Mouse (Mus musculus): ENCODE results near the gene Pidd1. TPM values are rescaled to one million over a fixed set of nuclear protein-coding genes. Genes with fewer than 3 reads are reported as not detected.

Pidd1 gene
- polyA plus RNA-seq, 1 experiment, result 13.0 TPM

DNA sequence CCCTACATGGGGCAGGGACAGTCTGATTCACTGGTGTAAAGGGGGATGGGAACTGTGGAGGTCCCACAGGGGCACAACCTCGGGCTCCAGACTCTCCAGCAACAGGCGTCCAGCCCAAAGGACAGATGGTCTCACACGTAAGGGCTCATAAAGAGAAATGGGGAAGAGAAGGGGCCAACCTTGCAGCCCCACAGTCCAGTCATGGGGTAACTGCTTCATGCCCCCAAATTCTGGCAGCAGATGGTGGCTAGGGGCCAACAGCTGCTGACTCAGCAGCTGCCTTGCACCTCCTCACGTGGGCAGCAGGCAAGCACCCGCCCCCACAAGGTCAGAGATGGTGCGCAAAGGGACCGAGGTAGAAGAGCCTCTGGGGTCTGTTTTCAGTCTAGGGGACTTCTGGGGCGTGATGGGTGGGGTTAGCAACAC, 11.6 kb downstream of the Pidd1 start:
- no peak for TF ChIP-seq FLI1 (IDR thresholded peaks at IDR 0.05; ENCODE audit: low read length)
- no peak for TF ChIP-seq GATA1 (IDR thresholded peaks at IDR 0.05; ENCODE audit: borderline replicate concordance, low read length)
- no peak overlapping the region for H3K4me3 ChIP-seq (replicated peaks)
- H3K9me3 ChIP-seq, result no peaks in the 10 kb centered on the region
- peaks cover 47% of the 10 kb centered on the region for H3K36me3 ChIP-seq (replicated peaks; ENCODE audit: low read length)
- H3K27me3 ChIP-seq (replicated peaks), result no peaks in the 10 kb centered on the region
- peaks cover 71% of the 10 kb centered on the region for H3K4me1 ChIP-seq

DNA sequence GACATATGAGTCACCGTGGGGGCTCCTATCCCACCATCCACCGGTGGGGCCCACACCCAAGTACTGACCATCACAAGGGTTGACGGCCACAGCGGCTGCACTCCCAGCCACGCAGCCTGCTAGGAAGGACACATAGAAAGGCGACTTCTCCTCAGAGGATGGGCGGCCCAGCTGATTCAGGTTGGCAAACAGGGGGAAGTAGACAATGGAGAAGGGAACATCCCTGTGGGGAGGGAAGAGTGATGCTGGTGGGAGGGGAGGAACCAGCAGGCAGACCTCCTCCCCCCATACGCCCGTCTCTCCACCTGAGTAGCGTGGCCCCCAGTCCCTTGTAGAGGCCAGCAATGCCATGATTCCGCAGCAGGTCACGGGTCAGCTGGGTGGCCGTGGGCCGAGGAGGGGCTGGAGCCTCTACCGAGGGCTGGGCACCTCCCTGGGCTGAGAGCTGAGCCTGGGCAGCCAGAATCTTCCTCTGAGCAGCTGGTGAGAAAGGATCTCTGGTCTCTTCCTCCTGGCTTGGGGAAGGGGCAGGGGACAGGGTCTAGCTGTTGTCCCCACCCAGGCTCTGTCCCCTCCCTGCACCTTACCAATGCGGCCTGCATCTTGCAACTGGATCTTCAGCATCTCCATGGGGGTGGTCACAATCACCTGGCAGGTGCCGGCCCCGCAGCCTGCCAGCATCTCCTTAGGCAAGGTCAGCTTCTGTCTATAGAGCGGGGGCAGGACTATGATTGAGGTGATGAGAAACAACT, 12.2 kb downstream of the Pidd1 start:
- no peaks in the 10 kb centered on the region for H3K9me3 ChIP-seq
- H3K36me3 ChIP-seq (replicated peaks; ENCODE audit: low read length), result peaks cover 47% of the 10 kb centered on the region
- peaks cover 71% of the 10 kb centered on the region for H3K4me1 ChIP-seq
- no peak for TF ChIP-seq FLI1 (IDR thresholded peaks at IDR 0.05; ENCODE audit: low read length)
- TF ChIP-seq GATA1 (IDR thresholded peaks at IDR 0.05; ENCODE audit: borderline replicate concordance, low read length), result no peak
- H3K27me3 ChIP-seq (replicated peaks), result no peaks in the 10 kb centered on the region
- no peak overlapping the region for H3K4me3 ChIP-seq (replicated peaks)

- Histone ChIP-seq H3K36me3 (replicated peaks; ENCODE audit: low read length) (peaks cover 47% of the 10 kb centered on the region), H3K4me1 (peaks cover 71% of the 10 kb centered on the region), H3K9me3 (no peaks in the 10 kb centered on the region), H3K27me3 (replicated peaks) (peaks cover 5% of the 10 kb centered on the region), H3K4me3 (replicated peaks) (no peak overlapping the region)
- TF ChIP-seq GATA1 (IDR thresholded peaks at IDR 0.05; ENCODE audit: borderline replicate concordance, low read length) (no peak), FLI1 (IDR thresholded peaks at IDR 0.05; ENCODE audit: low read length) (no peak)
Observed at GRCm38 (mm10) chr7:141430585-141431240, 13.1 kb downstream of the Pidd1 start.

DNA sequence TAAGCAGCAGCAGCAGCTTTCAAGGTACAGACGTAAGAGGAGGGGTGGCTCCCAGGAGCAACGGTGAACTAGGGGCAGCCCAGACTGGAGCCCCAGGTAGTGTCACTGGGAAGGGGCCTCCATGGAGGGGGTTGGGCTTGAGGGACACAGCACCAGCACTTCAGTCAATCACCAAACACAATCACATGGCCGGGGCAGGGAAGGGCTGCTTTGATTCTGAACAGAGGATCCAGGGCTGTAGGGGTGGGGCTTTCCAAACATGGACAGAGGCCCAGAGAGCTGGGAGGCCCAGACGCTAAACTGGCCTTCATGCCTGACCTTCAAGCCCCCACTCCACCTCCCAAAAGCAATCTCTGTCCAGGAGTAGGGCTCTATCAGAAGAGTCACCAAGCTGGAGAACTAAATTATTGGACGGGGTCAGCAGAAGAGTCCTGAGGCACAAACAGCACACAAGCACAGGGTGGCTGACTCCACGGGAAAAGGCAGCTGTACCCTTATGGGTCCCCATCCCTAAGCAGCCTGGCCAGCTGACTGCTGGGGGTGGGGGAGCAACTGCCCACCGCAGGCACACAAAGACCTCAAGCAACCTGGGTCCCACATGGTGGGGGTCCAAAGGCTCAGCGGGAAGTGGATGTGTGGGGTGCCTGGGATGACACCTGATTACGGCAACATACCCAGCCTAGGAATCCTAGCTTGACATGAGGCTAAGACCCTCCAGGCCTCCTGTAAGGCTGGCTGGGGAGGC, 13.8 kb downstream of the Pidd1 start:
- H3K4me3 ChIP-seq (replicated peaks), result no peak overlapping the region
- H3K36me3 ChIP-seq (replicated peaks; ENCODE audit: low read length), result peaks cover 47% of the 10 kb centered on the region
- no peaks in the 10 kb centered on the region for H3K9me3 ChIP-seq
- H3K27me3 ChIP-seq (replicated peaks), result peaks cover 8% of the 10 kb centered on the region
- H3K4me1 ChIP-seq, result peaks cover 67% of the 10 kb centered on the region
- TF ChIP-seq GATA1 (IDR thresholded peaks at IDR 0.05; ENCODE audit: borderline replicate concordance, low read length) (no peak), FLI1 (IDR thresholded peaks at IDR 0.05; ENCODE audit: low read length) (no peak)

- no peak within 1 kb of the TSS for H3K4me3 ChIP-seq (replicated peaks)
- H3K4me1 ChIP-seq, result peaks cover 60% of the 10 kb centered on the region
- peaks cover 11% of the 10 kb centered on the region for H3K27me3 ChIP-seq (replicated peaks)
- H3K36me3 ChIP-seq (replicated peaks; ENCODE audit: low read length), result peaks cover 46% of the 10 kb centered on the region
- no peaks in the 10 kb centered on the region for H3K9me3 ChIP-seq
- TF ChIP-seq GATA1 (IDR thresholded peaks at IDR 0.05; ENCODE audit: borderline replicate concordance, low read length) (no peak), FLI1 (IDR thresholded peaks at IDR 0.05; ENCODE audit: low read length) (no peak)
Observed at GRCm38 (mm10) chr7:141429310-141429709, 14.5 kb downstream of the Pidd1 start, which contains the start of gene Cend1. Gene Cend1 (minus strand): TSS chr7:141429491.

DNA sequence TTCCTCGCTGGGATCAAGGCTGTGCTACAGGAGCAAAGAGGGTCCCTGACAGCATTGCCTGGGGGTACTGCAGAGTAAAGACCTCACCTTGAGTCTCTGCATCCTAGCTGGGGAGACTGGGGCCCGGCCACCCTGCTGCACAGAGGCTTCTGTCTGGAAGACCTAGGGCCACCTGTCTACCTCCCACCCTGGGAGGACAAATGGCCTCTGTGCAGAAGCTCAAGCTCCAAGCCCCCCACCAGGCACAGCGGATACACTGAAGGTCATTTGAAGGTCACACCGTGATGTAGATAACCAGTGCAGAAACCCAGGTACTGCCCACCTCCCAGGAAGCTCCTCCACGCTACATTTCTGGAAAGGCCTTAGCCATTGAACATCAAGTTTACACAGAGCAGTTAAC, 15.1 kb downstream of the Pidd1 start:
- peaks cover 11% of the 10 kb centered on the region for H3K27me3 ChIP-seq (replicated peaks)
- TF ChIP-seq FLI1 (IDR thresholded peaks at IDR 0.05; ENCODE audit: low read length) (no peak), GATA1 (IDR thresholded peaks at IDR 0.05; ENCODE audit: borderline replicate concordance, low read length) (no peak)

DNA sequence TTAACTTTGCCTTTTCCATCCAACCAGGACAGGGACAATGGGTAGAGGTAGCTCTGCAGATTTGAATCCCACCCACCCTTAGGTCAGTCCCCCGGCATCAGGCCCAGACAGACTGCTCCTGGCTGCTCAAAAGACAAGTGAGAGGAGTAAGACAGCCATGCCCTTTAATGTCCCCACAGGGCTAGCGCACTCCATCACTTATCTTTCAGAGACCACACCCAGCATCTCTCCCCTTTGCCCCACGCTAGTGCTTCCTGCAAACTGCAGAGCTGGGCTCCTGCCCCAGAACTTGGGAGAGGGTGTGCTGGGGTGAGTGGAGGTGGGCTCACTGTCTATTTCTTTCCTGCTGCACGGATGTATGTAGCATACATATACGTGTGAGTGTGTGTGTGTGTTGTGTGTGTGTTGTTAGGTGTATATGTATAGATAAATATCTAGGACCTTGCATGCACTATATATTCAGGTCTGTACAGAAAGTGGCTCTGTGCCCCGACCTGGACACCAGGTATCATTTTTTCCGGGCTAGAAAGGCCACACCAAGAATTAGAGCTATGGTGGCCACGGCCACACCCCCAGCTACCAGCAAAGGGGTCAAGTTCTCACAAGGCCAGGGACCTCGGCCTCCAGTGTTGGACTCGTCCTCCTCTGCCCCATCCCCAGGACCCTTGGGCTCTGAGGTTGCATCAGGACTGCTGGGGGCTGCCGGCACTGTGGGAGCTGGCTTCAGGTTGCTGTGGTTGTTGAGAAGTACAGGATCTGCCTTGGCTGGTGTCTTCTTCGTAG, 16.7 kb downstream of the Pidd1 start:
- no peaks in the 10 kb centered on the region for H3K9me3 ChIP-seq

More for the DNA sequence above, 15.1 kb downstream of the Pidd1 start:
- Histone ChIP-seq H3K4me3 (replicated peaks) (no peak overlapping the region), H3K4me1 (peaks cover 54% of the 10 kb centered on the region), H3K36me3 (replicated peaks; ENCODE audit: low read length) (peaks cover 40% of the 10 kb centered on the region), H3K9me3 (no peaks in the 10 kb centered on the region)

GRCm38 (mm10) chr7:141423811-141424210, 20.0 kb downstream of the Pidd1 start:
- Histone ChIP-seq H3K9me3 (no peaks in the 10 kb centered on the region), H3K4me3 (replicated peaks) (no peak overlapping the region), H3K4me1 (peaks cover 38% of the 10 kb centered on the region), H3K27me3 (replicated peaks) (peaks cover 15% of the 10 kb centered on the region), H3K36me3 (replicated peaks; ENCODE audit: low read length) (no peaks in the 10 kb centered on the region)
- TF ChIP-seq FLI1 (IDR thresholded peaks at IDR 0.05; ENCODE audit: low read length), result no peak
- no peak for TF ChIP-seq GATA1 (IDR thresholded peaks at IDR 0.05; ENCODE audit: borderline replicate concordance, low read length)

More for the DNA sequence above, 16.7 kb downstream of the Pidd1 start:
- H3K4me3 ChIP-seq (replicated peaks), result no peak overlapping the region
- peaks cover 24% of the 10 kb centered on the region for H3K36me3 ChIP-seq (replicated peaks; ENCODE audit: low read length)
- H3K27me3 ChIP-seq (replicated peaks), result peaks cover 15% of the 10 kb centered on the region
- peaks cover 42% of the 10 kb centered on the region for H3K4me1 ChIP-seq
- no peak for TF ChIP-seq FLI1 (IDR thresholded peaks at IDR 0.05; ENCODE audit: low read length)
- no peak for TF ChIP-seq GATA1 (IDR thresholded peaks at IDR 0.05; ENCODE audit: borderline replicate concordance, low read length)
